Mouse (Mus musculus) liver, embryonic 13.5 days (tissue): ENCODE results near the gene Olfr714. TPM values are rescaled to one million over a fixed set of nuclear protein-coding genes. Genes with fewer than 3 reads are reported as not detected.
"Not testable (repeated sequence)": the region's sequence is repeated elsewhere in the genome, so short reads cannot be mapped to it uniquely, and the experiment has no call there.

ENCODE experiments used
- ATAC-seq: fragments of 200-750 bp; cut with Nextera tagmentation; 2 replicates; pipeline ENCODE4 v1.8.0; 2017; ENCODE audit warnings: low read depth, mild to moderate bottlenecking, moderate number of reproducible peaks, moderate library complexity
- DNase-seq: peaks from one replicate; pipeline ENCODE4 v3.0.0; 2022
- H3K27ac ChIP-seq: fragments of 300-500 bp; sonication (generic); 2 replicates; pipeline ENCODE4 v1.5.1; 2015; ENCODE audit warnings: moderate library complexity, mild to moderate bottlenecking, inconsistent platforms
- H3K27me3 ChIP-seq: fragments of 300-500 bp; sonication (generic); 2 replicates; pipeline ENCODE4 v1.6.1; 2015; ENCODE audit warnings: mild to moderate bottlenecking, inconsistent platforms
- H3K36me3 ChIP-seq: fragments of 300-500 bp; sonication (generic); 2 replicates; pipeline ENCODE4 v1.6.1; 2015; ENCODE audit warnings: mild to moderate bottlenecking, inconsistent platforms
- H3K4me1 ChIP-seq: fragments of 300-500 bp; sonication (generic); replicated peaks from 2 replicates; pipeline ENCODE4 v1.6.1; 2015; ENCODE audit warnings: inconsistent platforms
- H3K4me2 ChIP-seq: fragments of 300-500 bp; sonication (generic); 2 replicates; pipeline ENCODE4 v1.6.1; 2015; ENCODE audit warnings: inconsistent platforms, mild to moderate bottlenecking, moderate library complexity
- H3K4me3 ChIP-seq: fragments of 300-500 bp; sonication (generic); replicated peaks from 2 replicates; pipeline ENCODE4 v1.5.1; 2015; ENCODE audit warnings: mild to moderate bottlenecking, inconsistent platforms
- H3K9ac ChIP-seq: fragments of 300-500 bp; sonication (generic); 2 replicates; pipeline ENCODE4 v1.6.1; 2015; ENCODE audit warnings: mild to moderate bottlenecking, inconsistent platforms
- H3K9me3 ChIP-seq: fragments of 300-500 bp; sonication (generic); replicated peaks from 2 replicates; pipeline ENCODE4 v1.6.1; 2016; ENCODE audit warnings: inconsistent platforms
- WGBS: fragments of 180-500 bp; shearing (Covaris S2); methylation state at CpG from one replicate; pipeline ENCODE4 v1.1.7; 2015; ENCODE audit not compliant: insufficient replicate concordance; 5-methylcytosine and 5-hydroxymethylcytosine counted together
- polyA plus RNA-seq: library from polyadenylated mRNA; unstranded; fragments of >200 nt; fragmentation: Nextera tagmentation; extraction: Ambion mirVana; gene quantifications from 2 replicates; pipeline ENCODE4 v1.2.1, GENCODE M21; 2015

Gene Olfr714
- polyA plus RNA-seq = not detected in 2 replicates

- Histone ChIP-seq H3K36me3 (no peaks in the 10 kb centered on the region), H3K27me3 (no peaks in the 10 kb centered on the region), H3K4me2 (no peak within 1 kb of the TSS), H3K9ac (no peak within 1 kb of the TSS), H3K4me1 (no peaks in the 10 kb centered on the region), H3K27ac (no peak within 1 kb of the TSS), H3K4me3 (no peak within 1 kb of the TSS), H3K9me3 (peaks cover 6% of the 10 kb centered on the region; the same call in 1 of the 2 replicates)
- no peak for ATAC-seq
- DNase-seq = no peak
- 75% methylated on average over 2 of the region's 2 CpGs for WGBS
Measured at GRCm38 (mm10) chr7:107070681-107071080, at the start of gene Olfr714. TSS of gene Olfr714 (plus strand) at chr7:107070981.

- Histone ChIP-seq H3K4me3 (no peak within 1 kb of the TSS), H3K9me3 (no peaks in the 10 kb centered on the region), H3K27me3 (no peaks in the 10 kb centered on the region), H3K9ac (no peak within 1 kb of the TSS), H3K4me2 (no peak within 1 kb of the TSS), H3K36me3 (no peaks in the 10 kb centered on the region), H3K27ac (no peak within 1 kb of the TSS), H3K4me1 (no peaks in the 10 kb centered on the region)
- DNase-seq (no peak), ATAC-seq (no peak)
- 72% methylated on average over 1 of the region's 1 CpGs for WGBS
Measured at GRCm38 (mm10) chr7:107030874-107031273, 39.9 kb upstream of the Olfr714 start, which contains the start of gene Olfr713. TSS of gene Olfr713 (plus strand) at chr7:107031174.

GRCm38 (mm10) chr7:107039934-107040563 is 30.7 kb upstream of the Olfr714 start:
- no peak for ATAC-seq
- H3K27me3 ChIP-seq = no peaks in the 10 kb centered on the region
- no peaks in the 10 kb centered on the region for H3K9me3 ChIP-seq
- 44% methylated on average over 2 of the region's 2 CpGs for whole genome bisulfite sequencing
- DNase-seq = no peak
- H3K4me1 ChIP-seq = no peaks in the 10 kb centered on the region
- H3K27ac ChIP-seq = no peak overlapping the region
- no peak overlapping the region for H3K4me3 ChIP-seq
- H3K36me3 ChIP-seq = no peaks in the 10 kb centered on the region
- no peak overlapping the region for H3K4me2 ChIP-seq
- no peak overlapping the region for H3K9ac ChIP-seq

- Histone ChIP-seq H3K9me3 (no peaks in the 10 kb centered on the region), H3K27ac (no peak overlapping the region), H3K36me3 (no peaks in the 10 kb centered on the region), H3K4me2 (no peak overlapping the region), H3K4me1 (no peaks in the 10 kb centered on the region), H3K9ac (no peak overlapping the region), H3K27me3 (no peaks in the 10 kb centered on the region), H3K4me3 (no peak overlapping the region)
- ATAC-seq (no peak), DNase-seq (no peak)
- WGBS = 60% methylated on average over 3 of the region's 3 CpGs
Measured at GRCm38 (mm10) chr7:107043136-107043535, 27.6 kb upstream of the Olfr714 start.

- H3K27ac ChIP-seq = no peak overlapping the region
- no peak overlapping the region for H3K4me2 ChIP-seq
- H3K9me3 ChIP-seq = no peaks in the 10 kb centered on the region
- 23% methylated on average over 1 of the region's 1 CpGs for WGBS
- no peaks in the 10 kb centered on the region for H3K27me3 ChIP-seq
- no peaks in the 10 kb centered on the region for H3K4me1 ChIP-seq
- DNase-seq (no peak), ATAC-seq (no peak)
- H3K36me3 ChIP-seq = no peaks in the 10 kb centered on the region
- H3K4me3 ChIP-seq = no peak overlapping the region
- H3K9ac ChIP-seq = no peak overlapping the region
Measured at GRCm38 (mm10) chr7:107044407-107044806, 26.4 kb upstream of the Olfr714 start.

- no peak overlapping the region for H3K9ac ChIP-seq
- no peak overlapping the region for H3K4me3 ChIP-seq
- H3K4me1 ChIP-seq = no peaks in the 10 kb centered on the region
- H3K27ac ChIP-seq = no peak overlapping the region
- H3K4me2 ChIP-seq = no peak overlapping the region
- H3K27me3 ChIP-seq = no peaks in the 10 kb centered on the region
- H3K36me3 ChIP-seq = no peaks in the 10 kb centered on the region
- no peak for DNase-seq
- 3% methylated on average over 5 of the region's 5 CpGs for WGBS
- H3K9me3 ChIP-seq = no peaks in the 10 kb centered on the region
- ATAC-seq = no peak
Measured at GRCm38 (mm10) chr7:107045833-107046232, 24.9 kb upstream of the Olfr714 start.

- H3K9ac ChIP-seq = no peak overlapping the region
- DNase-seq (no peak), ATAC-seq (no peak)
- H3K27ac ChIP-seq = no peak overlapping the region
- no peaks in the 10 kb centered on the region for H3K9me3 ChIP-seq
- H3K4me3 ChIP-seq = no peak overlapping the region
- no peaks in the 10 kb centered on the region for H3K27me3 ChIP-seq
- no peaks in the 10 kb centered on the region for H3K36me3 ChIP-seq
- WGBS = 28% methylated on average over 3 of the region's 3 CpGs
- no peaks in the 10 kb centered on the region for H3K4me1 ChIP-seq
- H3K4me2 ChIP-seq = no peak overlapping the region
Measured at GRCm38 (mm10) chr7:107047578-107047977, 23.2 kb upstream of the Olfr714 start.

GRCm38 (mm10) chr7:107092920-107093319 is 22.1 kb downstream of the Olfr714 start, which contains the start of gene Olfr17:
TSS of gene Olfr17 (plus strand) at chr7:107093220.
- H3K27me3 ChIP-seq = no peaks in the 10 kb centered on the region
- no peaks in the 10 kb centered on the region for H3K4me1 ChIP-seq
- no peak within 1 kb of the TSS for H3K9ac ChIP-seq
- DNase-seq (no peak), ATAC-seq (no peak)
- H3K27ac ChIP-seq = no peak within 1 kb of the TSS
- WGBS = 26% methylated on average over 1 of the region's 1 CpGs
- no peaks in the 10 kb centered on the region for H3K36me3 ChIP-seq
- no peak within 1 kb of the TSS for H3K4me2 ChIP-seq
- H3K9me3 ChIP-seq = peaks cover 3% of the 10 kb centered on the region; the same call in 1 of the 2 replicates
- H3K4me3 ChIP-seq = no peak within 1 kb of the TSS

GRCm38 (mm10) chr7:107110269-107110668 is 39.5 kb downstream of the Olfr714 start, which contains the start of gene Olfr715b:
TSS of gene Olfr715b (minus strand) at chr7:107110369.
- H3K27ac ChIP-seq, H3K27me3 ChIP-seq, H3K4me1 ChIP-seq, H3K4me2 ChIP-seq, DNase-seq, H3K9me3 ChIP-seq, H3K36me3 ChIP-seq, ATAC-seq, H3K9ac ChIP-seq, H3K4me3 ChIP-seq: not testable (repeated sequence)
- WGBS = 48% methylated on average over 2 of the region's 2 CpGs

Other genes starting within 250 kb of the Olfr714 start
- not detected in 2 replicates for gene Olfr702, start 237.1 kb upstream of the Olfr714 start, polyA plus RNA-seq
- not detected in 2 replicates for gene Olfr703, start 227.6 kb upstream of the Olfr714 start, polyA plus RNA-seq
- not detected in 2 replicates for gene Olfr704, start 207.8 kb upstream of the Olfr714 start, polyA plus RNA-seq
- gene Olfr705, start 194.1 kb upstream of the Olfr714 start, polyA plus RNA-seq = not detected in 2 replicates
- not detected in 2 replicates for gene Olfr706, start 182.8 kb upstream of the Olfr714 start, polyA plus RNA-seq
- not detected in 2 replicates for gene Olfr707, start 169.7 kb upstream of the Olfr714 start, polyA plus RNA-seq
- not detected in 2 replicates for gene Olfr1532-ps1, start 163.0 kb upstream of the Olfr714 start, polyA plus RNA-seq
- not detected in 2 replicates for gene Olfr709-ps1, start 138.8 kb upstream of the Olfr714 start, polyA plus RNA-seq
- not detected in 2 replicates for gene Olfr710, start 122.7 kb upstream of the Olfr714 start, polyA plus RNA-seq
- gene Olfr6, start 107.0 kb upstream of the Olfr714 start, polyA plus RNA-seq = not detected in 2 replicates
- gene Olfr711, start 95.5 kb upstream of the Olfr714 start, polyA plus RNA-seq = not detected in 2 replicates
- gene Olfr2, start 64.9 kb upstream of the Olfr714 start, polyA plus RNA-seq = not detected in 2 replicates
- not detected in 2 replicates for gene Olfr713, start 39.8 kb upstream of the Olfr714 start, polyA plus RNA-seq
- not detected in 2 replicates for gene Olfr17, start 22.2 kb downstream of the Olfr714 start, polyA plus RNA-seq
- not detected in 2 replicates for gene Olfr715b, start 39.4 kb downstream of the Olfr714 start, polyA plus RNA-seq
- gene Olfr715, start 60.1 kb downstream of the Olfr714 start, polyA plus RNA-seq = not detected in 2 replicates
- gene Olfr716, start 67.3 kb downstream of the Olfr714 start, polyA plus RNA-seq = not detected in 2 replicates
- gene Nlrp14, start 96.0 kb downstream of the Olfr714 start, polyA plus RNA-seq = not detected in 2 replicates
- not detected in 2 replicates for gene Rbmxl2, start 138.5 kb downstream of the Olfr714 start, polyA plus RNA-seq